Mouse (Mus musculus): ENCODE results near the gene Gtf2ird2. TPM values are rescaled to one million over a fixed set of nuclear protein-coding genes. Genes with fewer than 3 reads are reported as not detected.

Gene Gtf2ird2
- polyA plus RNA-seq, 1 experiment: 13.6 TPM

DNA sequence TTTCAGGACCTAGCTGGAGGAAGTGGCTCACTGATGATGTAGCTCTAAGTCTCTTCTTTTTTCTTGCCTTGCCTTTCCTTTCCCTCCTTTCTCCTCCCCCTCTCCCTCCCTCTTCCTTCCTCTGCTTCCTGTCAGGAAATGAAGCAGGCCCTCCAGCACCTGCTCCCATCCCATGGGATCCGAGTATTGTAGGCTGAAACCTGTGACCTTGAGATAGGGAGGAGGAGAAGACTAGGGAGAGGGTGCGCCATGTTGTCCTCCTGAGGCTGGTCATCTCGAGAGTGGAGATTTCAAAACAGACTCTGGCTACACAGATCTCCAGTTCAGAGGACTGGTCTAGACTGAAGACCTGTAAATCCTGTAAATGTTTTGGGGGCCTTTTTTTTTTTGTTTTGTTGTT lies 1.6 kb upstream of the Gtf2ird2 start:
- H3K4me1 ChIP-seq (ENCODE audit: control insufficient read depth, insufficient read depth, low read length): peaks cover 9% of the 10 kb centered on the region
- no peaks in the 10 kb centered on the region for H3K36me3 ChIP-seq (ENCODE audit: control insufficient read depth, insufficient read depth, low read length)
- TF ChIP-seq CTCF (IDR thresholded peaks at IDR 0.05; ENCODE audit: control insufficient read depth, insufficient read depth, insufficient replicate concordance, low read depth, low read length) (no peak), POLR2A (IDR thresholded peaks at IDR 0.05; ENCODE audit: control insufficient read depth, low read depth, low read length) (no peak)
- no peak overlapping the region; the same call in 1 of the 2 replicates for H3K27ac ChIP-seq (ENCODE audit: control insufficient read depth, insufficient read depth, low read depth, low read length)
- H3K4me3 ChIP-seq (ENCODE audit: control insufficient read depth, low read depth, low read length): no peak overlapping the region
- no peaks in the 10 kb centered on the region for H3K27me3 ChIP-seq (ENCODE audit: control insufficient read depth, insufficient read depth, low read length)

DNA sequence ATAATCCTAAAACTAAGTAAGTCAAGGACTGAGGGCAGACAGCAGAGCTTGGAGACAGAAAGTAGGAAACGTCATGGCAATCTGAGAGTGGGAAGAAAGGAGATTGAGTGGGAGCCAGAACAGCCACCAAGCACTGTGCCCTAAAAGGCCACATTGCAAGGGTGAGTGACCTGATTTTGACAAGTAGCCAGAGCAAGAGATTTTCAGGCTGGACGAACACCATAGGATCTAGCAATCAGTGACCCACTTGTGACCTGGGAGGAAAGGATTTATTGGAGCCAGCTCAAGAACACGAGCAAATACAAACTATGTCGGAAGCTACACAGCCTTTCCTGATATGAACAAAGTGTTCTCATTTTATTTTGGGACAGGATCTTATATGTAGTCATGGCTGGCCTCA lies 1.1 kb upstream of the Gtf2ird2 start:
- Histone ChIP-seq H3K36me3 (ENCODE audit: control insufficient read depth, insufficient read depth, low read length) (no peaks in the 10 kb centered on the region), H3K4me1 (ENCODE audit: control insufficient read depth, insufficient read depth, low read length) (peaks cover 9% of the 10 kb centered on the region), H3K4me3 (ENCODE audit: control insufficient read depth, low read depth, low read length) (no peak overlapping the region), H3K27me3 (ENCODE audit: control insufficient read depth, insufficient read depth, low read length) (no peaks in the 10 kb centered on the region), H3K27ac (ENCODE audit: control insufficient read depth, insufficient read depth, low read depth, low read length) (peak overlapping the region; percentile 62; the same call in 1 of the 2 replicates)
- TF ChIP-seq CTCF (IDR thresholded peaks at IDR 0.05; ENCODE audit: control insufficient read depth, insufficient read depth, insufficient replicate concordance, low read depth, low read length) (no peak), POLR2A (IDR thresholded peaks at IDR 0.05; ENCODE audit: control insufficient read depth, low read depth, low read length) (no peak)

DNA sequence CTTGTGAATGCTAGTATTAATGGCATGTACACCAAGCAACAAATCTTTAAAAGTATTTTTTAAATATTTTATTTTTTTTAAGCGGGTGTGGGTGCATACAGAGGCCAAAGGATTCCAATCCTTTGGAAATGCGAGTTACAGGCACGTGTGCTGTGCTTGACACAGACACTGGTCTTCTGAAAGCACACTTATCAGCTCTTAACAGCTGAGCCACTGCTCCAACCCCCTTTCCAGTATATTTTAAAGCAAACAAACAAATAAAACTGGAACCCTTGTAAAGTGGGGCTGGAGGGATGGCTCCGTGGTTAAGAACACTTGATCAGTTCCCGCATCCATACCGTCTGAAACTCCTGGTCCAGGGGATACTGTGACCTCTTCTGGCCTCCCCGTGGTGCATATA lies 657 bp upstream of the Gtf2ird2 start:
- peak overlapping the region; percentile 79 for H3K4me3 ChIP-seq (ENCODE audit: control insufficient read depth, low read depth, low read length)
- H3K4me1 ChIP-seq (ENCODE audit: control insufficient read depth, insufficient read depth, low read length): peaks cover 9% of the 10 kb centered on the region
- TF ChIP-seq POLR2A (IDR thresholded peaks at IDR 0.05; ENCODE audit: control insufficient read depth, low read depth, low read length) (no peak), CTCF (IDR thresholded peaks at IDR 0.05; ENCODE audit: control insufficient read depth, insufficient read depth, insufficient replicate concordance, low read depth, low read length) (no peak)
- H3K27me3 ChIP-seq (ENCODE audit: control insufficient read depth, insufficient read depth, low read length): no peaks in the 10 kb centered on the region
- no peaks in the 10 kb centered on the region for H3K36me3 ChIP-seq (ENCODE audit: control insufficient read depth, insufficient read depth, low read length)
- H3K27ac ChIP-seq (ENCODE audit: control insufficient read depth, insufficient read depth, low read depth, low read length): peak overlapping the region; percentile 79

DNA sequence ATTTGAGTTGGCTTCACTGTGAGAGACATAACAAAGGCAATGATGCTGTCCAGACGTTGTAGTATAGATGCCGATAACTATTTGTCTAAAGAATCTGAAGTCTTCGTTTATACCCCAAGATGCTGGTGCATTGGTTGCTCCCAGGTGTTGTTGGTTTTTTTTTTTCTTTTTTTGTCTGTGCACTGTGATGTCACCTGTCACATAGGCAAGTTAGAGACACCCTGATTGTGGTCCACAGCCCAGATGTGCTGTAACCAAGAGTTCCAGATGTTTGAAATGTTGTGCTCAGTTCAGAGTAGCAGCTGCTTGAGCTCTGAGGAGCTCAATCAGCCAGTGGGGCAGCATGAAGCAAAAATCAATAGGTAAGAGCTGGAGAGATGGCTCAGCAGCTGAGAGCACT lies 2.2 kb downstream of the Gtf2ird2 start:
- Histone ChIP-seq H3K27me3 (ENCODE audit: control insufficient read depth, insufficient read depth, low read length) (no peaks in the 10 kb centered on the region), H3K27ac (ENCODE audit: control insufficient read depth, insufficient read depth, low read depth, low read length) (no peak overlapping the region), H3K4me1 (ENCODE audit: control insufficient read depth, insufficient read depth, low read length) (peaks cover 9% of the 10 kb centered on the region), H3K4me3 (ENCODE audit: control insufficient read depth, low read depth, low read length) (no peak overlapping the region), H3K36me3 (ENCODE audit: control insufficient read depth, insufficient read depth, low read length) (no peaks in the 10 kb centered on the region)
- TF ChIP-seq POLR2A (IDR thresholded peaks at IDR 0.05; ENCODE audit: control insufficient read depth, low read depth, low read length) (no peak), CTCF (IDR thresholded peaks at IDR 0.05; ENCODE audit: control insufficient read depth, insufficient read depth, insufficient replicate concordance, low read depth, low read length) (no peak)

DNA sequence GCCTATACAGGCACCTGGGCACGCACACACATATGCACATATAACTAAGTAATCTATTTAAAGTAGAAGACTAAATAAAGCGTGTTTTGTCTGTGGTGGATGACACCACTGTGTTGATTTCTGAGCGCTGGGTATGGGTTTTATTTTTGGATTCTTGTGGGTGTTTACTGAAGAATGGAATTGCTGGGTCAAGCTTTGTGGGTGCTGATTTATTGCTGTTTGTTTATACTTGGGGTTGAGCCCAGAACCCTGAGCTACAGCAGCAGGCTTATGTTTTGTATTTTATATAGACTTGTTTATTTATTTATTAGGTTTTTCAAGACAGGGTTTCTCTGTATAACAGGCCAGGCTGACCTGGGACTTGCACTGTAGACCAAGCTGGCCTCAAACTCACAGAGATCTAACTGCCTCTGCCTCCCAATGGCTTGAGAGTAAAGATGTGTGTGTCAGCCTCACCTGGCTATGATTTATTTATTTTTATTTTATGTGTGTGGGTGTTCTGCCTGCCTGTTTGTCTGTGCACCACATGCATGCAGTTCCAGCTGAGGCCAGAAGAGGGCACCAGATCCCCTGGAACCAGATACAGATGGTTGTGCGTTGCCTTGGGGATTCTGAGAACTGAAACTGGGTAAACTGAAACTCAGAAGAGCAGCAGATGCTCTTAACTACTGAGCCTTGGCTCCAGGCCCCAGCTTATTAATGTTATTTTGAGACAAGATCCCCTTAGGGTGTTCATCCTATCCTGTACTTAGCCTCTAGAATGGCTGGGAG lies 3.3 kb downstream of the Gtf2ird2 start:
- no peak overlapping the region for H3K27ac ChIP-seq (ENCODE audit: control insufficient read depth, insufficient read depth, low read depth, low read length)
- no peaks in the 10 kb centered on the region for H3K27me3 ChIP-seq (ENCODE audit: control insufficient read depth, insufficient read depth, low read length)
- peaks cover 9% of the 10 kb centered on the region for H3K4me1 ChIP-seq (ENCODE audit: control insufficient read depth, insufficient read depth, low read length)
- H3K36me3 ChIP-seq (ENCODE audit: control insufficient read depth, insufficient read depth, low read length): no peaks in the 10 kb centered on the region
- H3K4me3 ChIP-seq (ENCODE audit: control insufficient read depth, low read depth, low read length): no peak overlapping the region
- TF ChIP-seq CTCF (IDR thresholded peaks at IDR 0.05; ENCODE audit: control insufficient read depth, insufficient read depth, insufficient replicate concordance, low read depth, low read length) (peak; percentile 94), POLR2A (IDR thresholded peaks at IDR 0.05; ENCODE audit: control insufficient read depth, low read depth, low read length) (no peak)

DNA sequence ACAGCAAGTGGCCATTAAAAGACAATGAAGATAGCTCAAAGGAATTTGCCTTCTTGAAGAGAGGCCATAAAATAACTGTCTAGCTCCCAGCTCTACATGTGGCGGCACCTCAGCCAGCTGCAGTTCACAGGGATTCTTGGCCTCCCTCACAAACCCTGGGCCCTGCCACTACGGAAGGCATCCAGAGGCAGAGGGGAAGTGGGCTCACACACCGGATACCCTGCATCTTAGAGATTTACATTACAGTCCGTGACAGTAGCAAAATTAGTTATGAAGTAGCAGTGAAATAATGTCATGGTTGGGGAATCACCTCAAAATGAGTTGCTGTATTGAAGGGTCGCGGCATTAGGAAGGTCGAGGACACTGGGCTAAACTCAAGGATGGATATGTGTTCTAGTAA lies 4.8 kb downstream of the Gtf2ird2 start:
- TF ChIP-seq CTCF (IDR thresholded peaks at IDR 0.05; ENCODE audit: control insufficient read depth, insufficient read depth, insufficient replicate concordance, low read depth, low read length) (no peak), POLR2A (IDR thresholded peaks at IDR 0.05; ENCODE audit: control insufficient read depth, low read depth, low read length) (no peak)
- Histone ChIP-seq H3K4me1 (ENCODE audit: control insufficient read depth, insufficient read depth, low read length) (peaks cover 3% of the 10 kb centered on the region), H3K36me3 (ENCODE audit: control insufficient read depth, insufficient read depth, low read length) (no peaks in the 10 kb centered on the region), H3K4me3 (ENCODE audit: control insufficient read depth, low read depth, low read length) (no peak overlapping the region), H3K27me3 (ENCODE audit: control insufficient read depth, insufficient read depth, low read length) (no peaks in the 10 kb centered on the region), H3K27ac (ENCODE audit: control insufficient read depth, insufficient read depth, low read depth, low read length) (no peak overlapping the region)

DNA sequence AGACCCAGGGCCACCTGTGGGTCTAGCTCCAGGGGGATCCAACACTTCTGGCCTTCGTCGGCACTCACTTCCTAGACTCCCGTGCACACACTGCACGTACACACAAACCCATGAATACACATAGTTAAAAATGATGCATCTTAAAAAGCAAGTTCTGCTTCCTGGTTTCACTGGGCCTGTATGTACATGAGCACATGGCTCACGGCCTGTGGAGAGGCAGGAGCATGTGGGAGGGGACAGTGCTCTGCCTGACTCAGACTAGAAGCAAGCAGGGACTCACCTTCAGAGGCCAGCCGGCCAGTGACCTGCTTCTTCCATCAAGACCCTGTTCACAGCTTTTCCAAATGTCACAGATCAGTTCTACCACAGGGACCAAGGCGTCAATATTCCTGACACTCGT lies 9.8 kb downstream of the Gtf2ird2 start:
- no peak for TF ChIP-seq POLR2A (IDR thresholded peaks at IDR 0.05; ENCODE audit: control insufficient read depth, low read depth, low read length)
- no peak for TF ChIP-seq CTCF (IDR thresholded peaks at IDR 0.05; ENCODE audit: control insufficient read depth, insufficient read depth, insufficient replicate concordance, low read depth, low read length)
- Histone ChIP-seq H3K4me1 (ENCODE audit: control insufficient read depth, insufficient read depth, low read length) (no peaks in the 10 kb centered on the region), H3K27me3 (ENCODE audit: control insufficient read depth, insufficient read depth, low read length) (no peaks in the 10 kb centered on the region), H3K4me3 (ENCODE audit: control insufficient read depth, low read depth, low read length) (no peak overlapping the region), H3K36me3 (ENCODE audit: control insufficient read depth, insufficient read depth, low read length) (no peaks in the 10 kb centered on the region), H3K27ac (ENCODE audit: control insufficient read depth, insufficient read depth, low read depth, low read length) (no peak overlapping the region)
